Mouse (Mus musculus) adrenal gland, postnatal 25 days (tissue): ENCODE results near the gene Gtf2b. TPM values are rescaled to one million over a fixed set of nuclear protein-coding genes. Genes with fewer than 3 reads are reported as not detected.

Experiments
- DNase-seq: peaks from one replicate; pipeline ENCODE4 v3.0.0; 2021; ENCODE audit warnings: mixed read lengths
- total RNA-seq: library from RNA; stranded (reverse); gene quantifications from 2 replicates; pipeline ENCODE4 v1.2.3, GENCODE M21; 2021

Gtf2b gene
- total RNA-seq, 1 experiment from 2014 or later: 64.5 TPM

DNA sequence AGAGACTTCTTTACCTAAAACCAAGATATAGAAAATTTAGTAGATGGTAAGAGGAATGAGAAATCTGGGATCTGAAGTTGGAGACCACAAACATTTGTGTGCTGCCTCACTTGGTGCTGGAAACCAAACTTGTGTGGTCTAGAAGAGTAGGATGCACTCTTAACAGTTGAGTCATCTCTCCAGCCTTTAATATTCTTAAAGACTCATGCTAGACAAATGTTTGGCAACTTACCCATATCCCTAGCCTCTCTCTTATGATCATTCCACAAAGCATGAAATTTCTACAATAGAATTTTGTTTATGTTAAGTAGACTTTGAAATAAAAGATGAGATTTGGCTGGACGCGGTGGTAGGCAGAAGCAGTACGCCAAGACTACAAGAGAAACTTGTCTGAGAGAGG, 52.7 kb downstream of the Gtf2b start:
- no peak for DNase-seq

DNA sequence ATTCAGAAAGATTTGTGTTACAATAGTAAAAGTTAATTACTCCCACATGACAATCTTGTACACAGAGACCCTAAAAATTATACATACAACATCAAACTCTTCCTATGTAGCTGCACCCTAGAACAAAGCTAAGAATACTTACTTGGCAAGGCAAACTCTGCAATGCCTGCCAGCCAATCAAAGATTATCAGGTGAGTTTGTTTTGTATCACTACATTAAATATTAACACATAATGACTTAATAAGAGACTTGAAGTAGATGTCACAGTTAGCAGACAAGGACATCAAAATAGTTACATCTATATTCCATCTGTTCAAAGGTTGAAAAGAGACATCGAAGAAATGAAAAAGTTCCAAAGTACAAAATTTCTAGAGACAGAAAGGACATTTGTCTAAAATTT, 58.8 kb downstream of the Gtf2b start:
- no peak for DNase-seq

DNA sequence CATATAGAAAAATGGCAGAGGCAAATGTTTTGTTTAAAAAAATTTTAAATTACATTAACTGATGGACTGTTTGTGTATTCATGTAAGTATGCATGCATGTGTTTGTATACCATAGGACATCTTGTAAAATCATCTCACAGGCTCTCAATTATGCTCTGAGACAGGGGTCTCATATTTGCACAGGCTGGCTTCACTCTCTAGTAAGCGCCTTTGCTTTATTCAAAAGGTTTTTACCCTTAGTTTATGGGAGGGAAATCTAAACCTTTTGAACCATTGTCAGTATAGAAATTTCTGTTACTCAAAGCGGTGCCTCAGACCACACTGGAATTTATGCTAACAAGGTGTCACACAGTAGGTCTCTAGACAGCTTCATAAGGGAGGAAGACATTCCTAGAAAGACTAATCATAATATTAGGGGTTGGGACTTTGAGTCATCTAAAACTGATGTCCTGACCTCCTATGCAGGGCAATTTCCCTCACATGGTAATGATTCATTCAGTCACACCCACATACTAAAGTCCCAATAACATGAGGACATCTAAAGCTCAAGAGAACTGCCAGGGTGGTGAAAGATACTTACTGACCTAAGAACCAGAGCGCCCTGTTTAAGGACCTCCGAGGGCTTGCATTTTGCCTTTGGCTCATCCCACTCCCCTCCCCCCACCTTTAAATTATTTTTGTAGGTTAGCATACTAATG, 61.8 kb downstream of the Gtf2b start:
- DNase-seq: no peak

DNA sequence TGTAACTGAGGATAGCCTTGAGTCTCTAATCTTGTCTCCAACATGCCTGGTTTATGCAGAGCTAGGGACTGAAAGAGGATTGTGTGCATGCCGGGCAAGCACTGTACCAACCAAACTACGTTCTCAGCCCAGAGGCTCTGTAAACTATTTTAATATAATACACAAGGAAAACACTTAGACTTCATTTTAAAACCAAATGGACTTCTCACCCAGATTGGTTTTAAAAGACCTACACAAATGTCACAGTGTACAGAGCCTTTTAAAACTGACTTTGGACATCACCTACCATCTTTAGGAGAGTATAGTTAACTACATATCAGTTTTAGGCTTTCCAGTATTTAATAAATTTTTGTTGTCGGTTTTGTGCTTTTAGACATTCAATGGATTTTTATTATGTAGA, 68.1 kb downstream of the Gtf2b start:
- DNase-seq: no peak

Other genes starting within 250 kb of the Gtf2b start
- gene Gbp7, start 234.7 kb upstream of the Gtf2b start, total RNA-seq: 11.0 and 15.8 TPM in 2 replicates
- gene Gbp3, start 205.0 kb upstream of the Gtf2b start, total RNA-seq: 5.3 and 9.2 TPM in 2 replicates
- 0.21 and 0.33 TPM in 2 replicates for gene Gbp2b, start 170.2 kb upstream of the Gtf2b start, total RNA-seq
- gene Gbp2, start 144.4 kb upstream of the Gtf2b start, total RNA-seq: 12.8 and 18.6 TPM in 2 replicates
- gene Kyat3, start 64.0 kb upstream of the Gtf2b start, total RNA-seq: 26.6 and 31.6 TPM in 2 replicates
- 73.8 and 79.5 TPM in 2 replicates for gene Pkn2, start 117.0 kb downstream of the Gtf2b start, total RNA-seq